Mouse (Mus musculus) kidney, embryonic 14.5 days (tissue): ENCODE results near the gene Fam171b. TPM values are rescaled to one million over a fixed set of nuclear protein-coding genes. Genes with fewer than 3 reads are reported as not detected.

ENCODE experiments used
- ATAC-seq: fragments of 200-750 bp; cut with Nextera tagmentation; 2 replicates; pipeline ENCODE4 v1.8.0; 2017; ENCODE audit warnings: moderate number of reproducible peaks, mild to moderate bottlenecking, moderate TSS enrichment, moderate library complexity; ENCODE audit not compliant: low FRiP score, low TSS enrichment
- H3K27ac ChIP-seq: fragments of 300-500 bp; sonication (generic); 2 replicates; pipeline ENCODE4 v1.5.1; 2014; ENCODE audit warnings: low read depth, mild to moderate bottlenecking, low read length, moderate library complexity, mixed read lengths
- H3K27me3 ChIP-seq: fragments of 300-500 bp; sonication (generic); 2 replicates; pipeline ENCODE4 v1.6.1; 2014; ENCODE audit warnings: mild to moderate bottlenecking, low read length; ENCODE audit not compliant: control insufficient read depth, insufficient read depth
- H3K36me3 ChIP-seq: fragments of 300-500 bp; sonication (generic); 2 replicates; pipeline ENCODE4 v1.6.1; 2014; ENCODE audit warnings: low read length, mixed read lengths; ENCODE audit not compliant: control insufficient read depth, insufficient read depth
- H3K4me1 ChIP-seq: fragments of 300-500 bp; sonication (generic); 2 replicates; pipeline ENCODE4 v1.6.1; 2014; ENCODE audit warnings: low read length, mixed read lengths; ENCODE audit not compliant: control insufficient read depth, insufficient read depth
- H3K4me2 ChIP-seq: fragments of 300-500 bp; sonication (generic); replicated peaks from 2 replicates; pipeline ENCODE4 v1.6.1; 2014; ENCODE audit warnings: low read depth, mild to moderate bottlenecking, low read length
- H3K4me3 ChIP-seq: fragments of 300-500 bp; sonication (generic); 2 replicates; pipeline ENCODE4 v1.5.1; 2014; ENCODE audit warnings: mild to moderate bottlenecking, low read length
- H3K9ac ChIP-seq: fragments of 300-500 bp; sonication (generic); 2 replicates; pipeline ENCODE4 v1.6.1; 2014; ENCODE audit warnings: low read depth, mild to moderate bottlenecking, low read length, moderate library complexity
- H3K9me3 ChIP-seq: fragments of 300-500 bp; sonication (generic); 2 replicates; pipeline ENCODE4 v1.6.1; 2016; ENCODE audit warnings: low read length; ENCODE audit not compliant: control insufficient read depth
- WGBS: fragments of 180-500 bp; shearing (Covaris S2); extraction: QIAGEN DNeasy Blood & Tissue Kit; methylation state at CpG from one replicate; pipeline ENCODE4 v1.1.7; 2014; 5-methylcytosine and 5-hydroxymethylcytosine counted together
- polyA plus RNA-seq: library from polyadenylated mRNA; unstranded; fragments of >200 nt; fragmentation: Nextera tagmentation; extraction: Ambion mirVana; gene quantifications from 2 replicates; pipeline ENCODE4 v1.2.1, GENCODE M21; 2014

Gene Fam171b
- polyA plus RNA-seq, 1 experiment from 2014 or later, result 5.5 TPM

- H3K4me2 ChIP-seq, result no peak overlapping the region
These were observed 36.1 kb downstream of the Fam171b start for GRCm38 (mm10) chr2:83848495-83848894.

GRCm38 (mm10) chr2:83853423-83853822 lies 41.0 kb downstream of the Fam171b start:
- no peaks in the 10 kb centered on the region for H3K9me3 ChIP-seq
- no peak overlapping the region for H3K27ac ChIP-seq
- H3K4me1 ChIP-seq, result no peaks in the 10 kb centered on the region
- no peaks in the 10 kb centered on the region for H3K36me3 ChIP-seq
- no peak overlapping the region for H3K4me2 ChIP-seq
- H3K4me3 ChIP-seq, result no peak overlapping the region
- WGBS, result 88% methylated on average over 10 of the region's 10 CpGs
- H3K9ac ChIP-seq, result no peak overlapping the region
- no peak for ATAC-seq
- H3K27me3 ChIP-seq, result no peaks in the 10 kb centered on the region

More at GRCm38 (mm10) chr2:83848495-83848894, 36.1 kb downstream of the Fam171b start:
- no peaks in the 10 kb centered on the region for H3K36me3 ChIP-seq
- H3K27ac ChIP-seq, result no peak overlapping the region
- no peaks in the 10 kb centered on the region for H3K27me3 ChIP-seq
- H3K9ac ChIP-seq, result no peak overlapping the region
- no peak overlapping the region for H3K4me3 ChIP-seq
- ATAC-seq, result no peak
- 91% methylated on average over 3 of the region's 3 CpGs for WGBS
- no peaks in the 10 kb centered on the region for H3K9me3 ChIP-seq
- no peaks in the 10 kb centered on the region for H3K4me1 ChIP-seq

- H3K4me3 ChIP-seq, result no peak overlapping the region
- H3K4me2 ChIP-seq, result no peak overlapping the region
- H3K9ac ChIP-seq, result no peak overlapping the region
- H3K27ac ChIP-seq, result no peak overlapping the region
- no peaks in the 10 kb centered on the region for H3K36me3 ChIP-seq
- H3K9me3 ChIP-seq, result no peaks in the 10 kb centered on the region
- H3K27me3 ChIP-seq, result no peaks in the 10 kb centered on the region
- 55% methylated on average over 4 of the region's 4 CpGs for WGBS
- H3K4me1 ChIP-seq, result no peaks in the 10 kb centered on the region
- ATAC-seq, result no peak
These were observed 43.8 kb downstream of the Fam171b start for GRCm38 (mm10) chr2:83856236-83856635.

- H3K27me3 ChIP-seq, result no peaks in the 10 kb centered on the region
- no peak overlapping the region for H3K27ac ChIP-seq
- H3K4me2 ChIP-seq, result no peak overlapping the region
- no peak for ATAC-seq
- H3K9me3 ChIP-seq, result no peaks in the 10 kb centered on the region
- no peak overlapping the region for H3K9ac ChIP-seq
- no peaks in the 10 kb centered on the region for H3K4me1 ChIP-seq
- no peak overlapping the region for H3K4me3 ChIP-seq
- no peaks in the 10 kb centered on the region for H3K36me3 ChIP-seq
- 80% methylated on average over 6 of the region's 6 CpGs for WGBS
These were observed 71.5 kb downstream of the Fam171b start for GRCm38 (mm10) chr2:83883850-83884420.

- 98% methylated on average over 2 of the region's 2 CpGs for WGBS
- H3K27ac ChIP-seq, result no peak overlapping the region
- no peaks in the 10 kb centered on the region for H3K4me1 ChIP-seq
- no peaks in the 10 kb centered on the region for H3K27me3 ChIP-seq
- no peak overlapping the region for H3K4me3 ChIP-seq
- ATAC-seq, result no peak
- H3K4me2 ChIP-seq, result no peak overlapping the region
- no peaks in the 10 kb centered on the region for H3K36me3 ChIP-seq
- no peak overlapping the region for H3K9ac ChIP-seq
- H3K9me3 ChIP-seq, result no peaks in the 10 kb centered on the region
These were observed 81.3 kb downstream of the Fam171b start for GRCm38 (mm10) chr2:83893701-83894100.

GRCm38 (mm10) chr2:83901896-83902540 lies 89.6 kb downstream of the Fam171b start:
- Histone ChIP-seq H3K27ac (no peak overlapping the region), H3K4me1 (no peaks in the 10 kb centered on the region), H3K27me3 (no peaks in the 10 kb centered on the region), H3K4me3 (no peak overlapping the region), H3K4me2 (no peak overlapping the region), H3K36me3 (no peaks in the 10 kb centered on the region), H3K9me3 (no peaks in the 10 kb centered on the region), H3K9ac (no peak overlapping the region)
- 75% methylated on average over 2 of the region's 2 CpGs for WGBS
- ATAC-seq, result no peak

GRCm38 (mm10) chr2:83929478-83930088 lies 117.1 kb downstream of the Fam171b start:
- no peaks in the 10 kb centered on the region for H3K36me3 ChIP-seq
- H3K4me3 ChIP-seq, result no peak overlapping the region
- no peaks in the 10 kb centered on the region for H3K4me1 ChIP-seq
- WGBS, result 23% methylated on average over 2 of the region's 2 CpGs
- H3K27me3 ChIP-seq, result no peaks in the 10 kb centered on the region
- H3K4me2 ChIP-seq, result no peak overlapping the region
- H3K9ac ChIP-seq, result no peak overlapping the region
- H3K27ac ChIP-seq, result no peak overlapping the region
- H3K9me3 ChIP-seq, result no peaks in the 10 kb centered on the region
- peak; percentile 81; the same call in 1 of the 2 replicates for ATAC-seq

Other genes starting within 250 kb of the Fam171b start
- gene Zc3h15, start 168.2 kb upstream of the Fam171b start, polyA plus RNA-seq, result 145 and 169 TPM in 2 replicates
- gene Itgav, start 88.2 kb upstream of the Fam171b start, polyA plus RNA-seq, result 117 and 125 TPM in 2 replicates
- not detected in 2 replicates for gene Zswim2, start 128.6 kb downstream of the Fam171b start, polyA plus RNA-seq
- not detected in 2 replicates for gene Gm13698, start 143.1 kb downstream of the Fam171b start, polyA plus RNA-seq
- not detected in 2 replicates for gene Gm13693, start 148.9 kb downstream of the Fam171b start, polyA plus RNA-seq
- not detected in 2 replicates for gene Gm13695, start 154.7 kb downstream of the Fam171b start, polyA plus RNA-seq
- gene Gm13696, start 160.5 kb downstream of the Fam171b start, polyA plus RNA-seq, result not detected in 2 replicates
- gene Gm13694, start 166.3 kb downstream of the Fam171b start, polyA plus RNA-seq, result not detected in 2 replicates
- gene Gm13697, start 172.1 kb downstream of the Fam171b start, polyA plus RNA-seq, result not detected in 2 replicates
- not detected in 2 replicates for gene Gm13691, start 177.9 kb downstream of the Fam171b start, polyA plus RNA-seq